Mouse (Mus musculus) urinary bladder, adult 2 months (tissue): ENCODE data around the gene Nanos3. TPM values are rescaled to one million over a fixed set of nuclear protein-coding genes. Genes with fewer than 3 reads are reported as not detected.

ENCODE experiments used
- DNase-seq: peaks from one replicate; pipeline ENCODE4 v3.0.0; 2022; ENCODE audit warnings: low spot score
- polyA plus RNA-seq: library from polyadenylated mRNA; depleted of rRNA; stranded (reverse); fragments of >200 nt; gene quantifications from 2 replicates; pipeline ENCODE4 v1.2.3, GENCODE M21; 2012; rRNA removed

The Nanos3 gene
- 0.13 TPM in 1 of 2 replicates, not detected in the other for polyA plus RNA-seq

DNA sequence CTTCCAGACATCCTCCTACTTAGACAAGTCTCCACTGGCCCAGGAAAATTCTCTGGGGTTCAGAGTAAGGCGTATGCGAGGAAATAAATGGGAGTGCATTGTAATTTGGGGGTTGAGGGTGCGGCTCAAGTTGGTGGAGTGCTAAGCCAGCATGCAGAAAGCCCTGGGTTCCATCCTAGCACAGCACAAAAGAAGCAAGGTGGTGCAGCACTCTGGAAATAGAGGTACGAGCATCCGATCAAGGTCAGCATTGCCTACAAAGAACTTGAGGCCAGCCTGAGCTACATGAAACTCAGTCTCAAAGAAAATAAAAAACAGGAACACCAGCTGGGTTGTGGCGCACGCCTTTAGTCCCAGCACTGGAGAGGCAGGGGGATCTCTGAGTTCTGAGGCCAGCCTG, at the start of gene Nanos3:
TSS of gene Nanos3 (minus strand) at position 101 of the 400 bp plus-strand sequence.
- DNase-seq: no peak

DNA sequence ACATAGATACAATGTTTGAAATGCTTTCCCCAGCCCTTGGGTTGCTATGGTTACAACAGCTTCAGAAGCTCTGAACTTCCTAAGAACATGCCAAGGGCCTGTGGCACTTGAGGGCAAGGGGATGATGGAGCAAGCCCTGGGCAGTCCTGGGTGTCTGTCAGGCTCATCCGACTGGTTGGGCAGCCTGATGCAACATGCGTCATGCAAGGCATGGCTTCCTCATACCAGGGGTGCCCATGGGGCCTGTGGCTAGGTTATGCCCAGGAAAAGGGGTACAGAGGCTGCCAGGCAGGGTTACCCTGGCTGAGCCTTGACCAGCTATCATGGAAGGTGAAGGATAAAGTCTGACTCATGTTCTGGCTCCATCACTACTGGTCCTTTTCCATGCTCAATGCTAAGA, 48.0 kb upstream of the Nanos3 start:
- DNase-seq: no peak

DNA sequence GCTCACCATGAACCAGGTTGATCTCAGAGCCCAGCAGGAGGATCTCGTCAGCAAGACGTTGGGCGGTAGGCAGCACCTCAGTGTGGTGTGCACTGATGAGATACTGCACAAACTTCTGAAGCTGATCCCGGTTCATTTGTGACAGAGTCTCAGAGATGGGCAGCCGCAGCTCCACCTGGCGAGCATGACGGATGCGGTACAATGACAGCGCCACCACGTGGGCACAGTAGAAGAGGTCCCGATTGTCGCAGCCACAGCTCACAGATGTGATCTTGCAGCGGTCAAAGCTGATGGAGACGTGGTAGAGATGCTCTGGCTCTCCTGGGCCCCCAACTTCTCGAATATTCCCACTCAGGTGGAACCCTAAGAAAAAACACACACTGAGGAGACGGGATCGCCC, 45.7 kb upstream of the Nanos3 start:
- DNase-seq: no peak

DNA sequence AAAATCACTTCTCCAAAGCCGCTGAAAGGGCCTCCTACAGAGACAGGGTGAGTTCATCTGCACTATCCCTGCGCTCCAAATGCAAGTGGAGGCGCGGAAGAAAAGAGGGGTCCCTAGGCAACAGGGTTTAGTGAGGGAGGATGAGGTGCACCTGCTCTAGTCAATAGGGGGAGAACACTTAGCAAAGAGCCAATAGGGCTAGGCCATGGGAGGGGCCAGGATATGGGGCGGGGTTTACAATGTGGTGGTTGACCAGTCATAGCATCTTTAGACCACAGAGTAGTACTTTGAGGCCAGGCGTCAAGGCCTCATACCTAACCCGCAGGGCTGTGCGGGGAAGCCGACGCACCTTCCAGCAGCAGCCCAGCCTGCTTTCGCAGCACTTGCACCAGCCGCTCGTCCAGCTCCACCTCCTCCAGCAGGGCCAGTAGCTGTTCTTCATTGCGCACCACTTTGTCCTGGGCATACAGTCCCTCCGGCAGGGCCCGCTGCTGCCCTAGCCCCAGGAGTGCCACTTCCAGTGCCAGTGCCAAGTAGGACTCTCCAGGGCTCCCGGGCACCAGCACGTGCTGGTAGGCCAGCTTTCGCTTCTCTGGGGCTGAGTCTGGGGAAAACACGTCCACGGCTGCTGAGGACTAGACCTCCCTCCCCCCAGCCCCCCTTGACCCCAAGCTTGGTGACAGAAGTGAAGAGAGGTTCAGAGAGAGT, 38.5 kb upstream of the Nanos3 start:
- no peak for DNase-seq

DNA sequence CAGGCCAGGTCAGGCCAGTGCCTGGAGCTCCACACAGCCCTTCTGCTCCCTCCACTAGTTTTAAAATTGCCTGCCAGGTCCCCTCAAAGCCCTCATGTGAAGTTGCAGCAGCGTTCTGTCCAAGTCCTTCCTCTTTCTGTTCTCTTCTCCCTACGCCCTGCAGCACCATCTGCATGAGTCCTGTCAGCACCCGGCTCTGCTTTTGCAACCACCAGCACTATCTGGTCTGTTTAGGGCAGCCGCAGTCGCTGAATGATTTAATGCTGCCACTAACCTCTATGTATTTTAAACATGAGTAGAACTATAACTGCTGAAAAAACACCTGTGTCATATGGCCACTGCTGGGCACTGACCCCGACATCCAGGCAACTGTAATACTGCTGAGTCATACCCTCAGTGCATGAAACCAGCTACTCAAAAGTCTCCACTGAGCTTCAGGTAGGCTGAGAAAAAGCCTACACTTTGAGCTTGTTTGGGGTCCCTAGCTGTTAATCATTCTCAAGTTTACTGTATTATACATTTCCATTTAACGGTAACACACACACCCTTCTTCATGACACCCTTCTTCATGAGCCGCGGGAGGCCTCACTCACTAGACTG, 37.6 kb upstream of the Nanos3 start:
- no peak for DNase-seq

DNA sequence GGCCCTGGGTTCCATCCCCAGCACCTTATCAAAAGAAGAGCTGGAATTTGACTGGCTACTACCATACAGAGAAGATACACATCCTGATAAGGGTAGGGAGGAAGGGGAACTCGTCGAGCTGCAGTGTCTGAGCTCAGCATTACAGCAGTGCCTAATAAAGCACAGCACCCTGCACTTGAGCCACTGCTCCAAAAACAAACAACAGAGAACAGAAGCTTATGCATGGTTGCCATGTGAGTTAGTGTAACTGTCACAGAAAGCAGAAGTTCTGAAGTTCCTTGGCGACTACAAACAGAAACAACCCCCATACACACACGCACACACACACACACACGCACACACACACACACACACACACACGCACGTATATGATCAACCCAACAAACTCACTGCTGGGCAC, 35.1 kb upstream of the Nanos3 start:
- no peak for DNase-seq

DNA sequence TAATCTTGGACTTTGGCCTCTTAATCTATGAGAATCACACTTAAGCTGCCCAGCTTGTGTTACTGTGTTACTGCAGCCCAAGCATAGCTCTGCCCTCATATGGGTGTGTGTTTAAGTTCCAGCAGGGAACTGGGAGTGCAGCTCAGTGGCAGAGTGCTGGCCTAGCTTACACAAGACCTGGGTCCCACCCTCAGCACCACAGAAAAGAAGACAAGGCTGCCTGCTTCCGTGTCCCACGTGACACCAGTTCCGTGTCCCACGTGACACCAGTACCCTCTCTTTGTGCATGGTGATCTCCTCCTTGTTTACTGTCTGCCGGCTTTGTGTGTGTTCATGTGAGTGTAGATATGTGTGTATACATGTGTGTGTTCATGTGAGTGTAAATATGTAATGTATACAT, 33.1 kb upstream of the Nanos3 start:
- DNase-seq: no peak

DNA sequence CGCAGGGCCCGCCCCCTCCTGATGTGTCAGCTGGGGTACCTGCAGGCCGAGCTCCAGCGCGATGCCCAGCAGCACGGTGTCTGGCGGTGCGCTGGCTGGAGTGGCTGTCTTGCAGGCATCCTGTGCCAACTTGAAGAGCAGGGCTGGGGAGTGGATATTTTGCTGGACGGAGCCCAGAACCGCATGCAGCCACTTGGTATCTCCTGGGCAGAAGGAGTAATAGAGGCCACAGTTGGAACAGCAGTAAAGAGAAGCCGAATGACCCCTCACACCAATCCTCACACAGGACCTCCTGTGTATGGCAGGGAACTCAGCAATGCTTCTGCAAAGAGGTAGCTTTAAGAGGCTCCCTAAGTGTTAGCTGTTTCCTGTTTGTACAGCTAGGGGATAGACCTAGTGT, 32.2 kb upstream of the Nanos3 start:
- no peak for DNase-seq

DNA sequence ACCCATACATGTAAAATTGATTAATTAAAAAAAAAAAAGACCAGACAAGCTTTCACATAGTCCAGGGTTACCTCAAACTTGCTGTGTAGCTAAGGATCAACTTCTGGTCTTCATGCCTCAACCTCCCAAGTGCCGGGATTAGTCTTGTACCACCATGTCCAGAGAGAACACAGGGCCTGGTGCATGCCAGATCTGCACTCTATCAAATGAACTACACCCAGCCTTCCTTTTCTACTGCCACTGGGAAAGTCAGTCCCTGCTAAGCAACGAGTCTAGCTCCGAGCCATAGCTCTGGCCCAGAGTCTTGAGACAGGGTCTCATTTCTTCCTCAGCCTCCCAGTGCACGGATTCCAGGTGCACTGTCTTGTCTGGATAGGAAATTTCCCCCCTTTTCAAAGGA, 28.3 kb upstream of the Nanos3 start:
- no peak for DNase-seq

DNA sequence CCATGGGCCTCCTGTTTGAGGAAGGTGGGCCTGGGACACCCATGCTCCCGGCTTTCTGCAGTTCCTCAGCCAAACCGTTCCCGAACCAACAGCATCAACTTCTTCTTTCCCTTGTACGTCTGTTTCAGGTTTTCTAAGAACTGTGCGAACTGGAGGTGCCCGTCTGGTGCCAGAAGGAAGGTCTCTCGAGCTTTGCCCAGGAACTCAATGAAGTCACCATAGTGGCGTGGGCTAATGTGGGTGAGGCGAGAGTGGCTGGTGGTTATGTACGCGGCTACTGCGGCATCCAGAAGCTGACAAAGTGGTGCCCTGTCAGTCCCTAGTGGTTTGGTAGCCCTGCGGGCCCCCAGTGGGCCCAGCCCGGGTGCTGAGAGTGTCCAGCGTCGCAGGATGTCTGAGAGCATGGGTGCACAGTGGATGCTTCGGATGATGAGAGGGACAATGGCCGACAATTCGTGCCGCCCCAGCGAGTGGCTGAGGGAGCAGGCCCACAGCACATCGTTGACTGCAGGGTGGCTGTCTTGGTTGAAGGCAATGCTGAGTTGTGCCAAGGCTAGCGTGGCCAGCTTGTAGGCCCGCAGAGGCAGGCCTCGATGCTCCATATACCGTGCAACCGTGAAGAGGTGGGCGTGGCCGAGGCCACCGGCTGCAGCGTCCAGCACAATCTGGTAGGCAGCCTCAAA, 27.0 kb upstream of the Nanos3 start:
- no peak for DNase-seq

DNA sequence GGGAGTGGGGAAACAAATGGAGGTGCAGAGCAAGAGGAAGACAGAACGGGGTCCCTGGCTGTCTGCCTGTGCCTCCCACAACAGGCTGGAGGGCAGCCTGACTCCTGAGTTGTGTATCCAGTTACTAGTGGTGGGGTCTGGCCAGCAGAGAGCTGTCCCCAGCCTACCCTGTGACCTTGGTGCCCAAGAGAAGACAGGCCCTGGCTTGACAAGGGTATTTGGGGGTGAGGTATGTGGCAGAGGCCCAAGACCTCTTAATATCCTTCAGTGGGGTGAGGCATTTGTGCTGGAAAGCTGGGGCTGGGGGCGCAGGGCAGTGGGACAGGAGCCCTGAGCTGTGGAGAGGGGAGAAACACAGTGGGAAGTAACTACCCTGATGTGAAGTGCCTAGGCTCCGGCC, 26.2 kb upstream of the Nanos3 start:
- no peak for DNase-seq

DNA sequence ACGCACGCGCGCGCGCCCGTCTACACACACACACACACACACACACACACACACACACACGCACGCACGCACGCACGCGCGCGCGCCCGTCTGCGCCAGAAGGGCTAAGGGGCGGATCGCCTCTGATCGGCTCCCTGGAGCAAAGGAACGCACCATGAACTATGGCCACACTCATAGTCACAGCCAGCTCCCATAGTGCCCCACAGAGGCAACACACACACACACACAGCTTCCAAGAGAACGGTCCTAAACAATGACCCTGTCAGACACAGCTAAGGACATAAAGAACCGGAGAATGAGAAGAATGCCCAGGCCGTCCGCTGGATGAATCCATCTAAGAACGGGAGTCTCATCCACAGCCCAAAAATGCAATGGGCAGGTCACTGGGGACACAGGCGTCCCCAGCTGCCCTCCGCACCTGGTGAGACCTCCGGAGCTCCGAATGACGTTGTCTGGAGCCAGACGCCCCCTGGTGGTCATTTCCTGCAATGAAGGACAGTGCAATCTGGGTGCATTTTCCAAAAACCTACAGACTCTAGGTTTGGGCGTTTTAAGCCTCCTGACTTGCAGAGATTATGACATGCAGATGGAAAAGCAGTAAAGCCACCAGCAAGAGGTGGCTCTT, 25.3 kb upstream of the Nanos3 start:
- peak; percentile 74 for DNase-seq

DNA sequence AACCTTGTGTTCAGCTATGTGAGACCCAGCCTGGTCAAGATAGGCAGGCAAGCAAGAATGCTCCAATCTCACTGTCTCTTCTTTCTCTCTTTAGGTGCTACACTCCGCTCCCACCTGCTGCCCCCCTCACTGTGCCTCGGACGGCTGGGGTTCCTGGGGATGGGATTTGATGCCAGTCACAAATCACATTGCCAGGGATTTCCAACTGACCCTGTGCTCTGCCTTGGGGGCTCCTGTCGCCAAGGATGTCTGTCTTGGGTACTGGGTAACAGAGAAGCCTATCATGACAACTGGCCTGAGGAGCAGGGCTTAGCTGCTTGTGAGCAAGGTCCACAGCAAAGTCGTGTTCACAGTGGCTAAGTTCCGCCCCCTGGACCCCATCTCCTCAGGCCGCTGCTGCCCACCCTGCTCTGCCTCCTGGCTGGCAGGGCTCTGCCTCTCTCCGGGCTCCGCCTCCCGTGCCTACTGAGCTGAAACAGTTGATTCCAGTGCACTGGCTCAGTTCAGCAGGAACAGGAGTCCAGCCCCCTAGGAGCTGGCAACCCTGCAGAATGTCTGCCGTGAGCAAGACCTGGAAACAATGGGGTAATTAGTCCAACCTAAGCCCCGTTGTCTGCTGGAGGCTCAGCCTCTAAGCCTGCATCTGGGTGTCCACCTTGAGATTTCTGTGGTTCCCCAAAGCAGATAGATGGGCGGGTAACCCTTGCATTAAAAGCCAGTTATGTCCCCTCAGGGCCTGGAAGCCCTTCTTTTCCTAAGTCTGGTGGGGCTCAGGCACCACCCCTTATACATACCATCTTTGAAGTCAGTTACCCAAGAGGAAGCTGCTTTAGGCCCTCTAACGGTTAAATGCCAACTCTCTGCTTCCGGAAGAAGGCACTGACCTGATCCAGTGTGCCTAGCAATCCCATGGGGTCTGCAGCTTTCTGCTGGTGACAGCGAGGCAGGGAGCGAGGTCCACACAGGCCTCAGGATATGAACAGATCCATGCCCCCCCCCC, 23.7 kb upstream of the Nanos3 start:
- DNase-seq: no peak

DNA sequence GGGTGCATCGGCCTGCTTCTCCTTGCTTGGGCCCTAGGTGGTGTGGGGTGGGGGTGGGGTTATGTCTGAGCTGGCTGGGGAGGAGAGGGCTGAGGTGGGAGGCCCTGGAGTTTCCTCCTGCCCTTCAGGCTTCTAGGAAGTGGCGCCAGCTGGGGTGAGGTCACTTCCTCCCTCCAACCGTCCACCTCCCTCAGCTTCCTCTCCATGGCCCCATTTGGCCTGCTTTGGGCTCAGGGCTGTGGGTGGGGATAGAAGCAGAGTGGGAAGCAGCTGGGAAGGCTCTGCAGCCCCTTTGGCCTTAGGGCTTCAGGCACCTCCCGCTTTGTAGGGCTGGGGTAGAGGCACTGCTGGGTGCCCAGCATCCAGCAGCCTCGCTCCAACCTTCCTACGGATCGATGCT, 22.8 kb upstream of the Nanos3 start:
- no peak for DNase-seq

DNA sequence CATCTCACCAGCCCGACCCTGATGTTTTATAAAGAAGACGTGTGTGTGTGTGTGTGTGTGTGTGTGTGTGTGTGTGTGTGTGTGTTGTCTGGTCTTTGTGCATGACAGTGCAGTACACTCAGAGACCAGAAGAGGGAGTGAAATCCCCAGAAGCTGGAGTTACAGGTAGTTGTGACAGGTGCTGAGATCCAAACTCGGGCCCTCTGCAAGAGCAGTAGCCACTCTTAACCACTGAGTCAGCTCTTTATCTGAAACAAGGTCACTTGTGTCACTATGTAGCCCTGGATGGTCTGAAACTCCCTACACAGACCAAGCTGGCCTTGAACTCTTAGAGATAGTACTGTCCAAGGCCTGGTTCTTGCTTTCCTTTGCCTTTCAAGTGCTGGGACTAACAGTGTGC, 21.6 kb upstream of the Nanos3 start:
- DNase-seq: no peak

DNA sequence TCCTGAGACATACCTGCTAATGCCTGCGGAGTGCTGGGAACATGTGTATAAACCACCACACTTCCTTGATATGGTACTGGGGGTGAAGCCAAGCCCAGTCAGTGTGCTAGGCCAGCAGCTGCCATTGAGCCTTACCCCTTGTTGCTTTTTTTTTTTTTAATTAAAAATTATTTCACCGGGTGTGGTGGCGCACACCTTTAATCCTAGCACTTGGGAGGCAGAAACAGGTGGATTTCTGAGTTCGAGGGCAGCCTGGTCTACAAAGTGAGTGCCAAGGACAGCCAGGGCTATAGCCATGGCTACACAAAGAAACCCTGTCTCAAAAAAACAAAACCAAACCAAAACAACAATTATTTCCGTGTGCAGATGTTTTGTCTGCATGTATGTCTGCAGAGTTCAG, 20.1 kb upstream of the Nanos3 start:
- no peak for DNase-seq

DNA sequence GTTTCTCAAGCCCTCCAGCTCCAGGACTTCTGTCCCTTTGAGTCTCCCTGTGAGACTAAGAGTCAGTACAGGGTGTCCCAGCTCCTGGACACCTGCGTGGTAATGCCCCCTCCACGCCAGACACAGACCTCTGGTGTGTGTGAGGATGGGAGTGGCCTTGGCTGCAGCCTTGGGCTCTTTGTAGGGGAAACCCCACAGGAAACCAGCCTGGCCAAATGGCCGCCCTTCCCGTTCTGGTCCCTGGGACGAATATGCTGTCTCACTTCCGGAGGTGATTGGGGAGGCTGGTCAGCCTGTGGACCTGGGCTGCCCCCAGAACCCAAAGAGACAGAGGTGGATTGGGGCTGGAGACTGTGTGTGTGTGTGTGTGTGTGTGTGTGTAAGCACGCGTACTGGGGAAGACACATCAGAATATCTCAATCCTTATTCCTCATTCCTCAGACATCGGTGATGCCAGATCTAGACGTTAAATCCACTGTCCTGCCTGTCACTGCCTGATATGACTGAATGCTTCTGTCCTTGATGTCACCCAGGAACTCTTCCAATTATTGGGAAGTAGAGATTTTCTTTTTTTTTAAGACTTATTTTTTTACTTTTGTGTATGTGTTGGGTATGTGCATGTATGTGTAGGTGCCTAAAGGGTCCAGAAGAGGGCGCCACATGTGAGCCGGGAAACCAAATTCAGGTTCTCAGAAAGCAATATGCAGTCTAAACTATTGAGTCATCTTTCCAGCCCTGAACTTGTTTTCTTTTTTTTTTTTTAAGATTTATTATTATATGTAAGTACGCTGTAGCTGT, 19.2 kb upstream of the Nanos3 start:
- DNase-seq: peak; percentile 55

DNA sequence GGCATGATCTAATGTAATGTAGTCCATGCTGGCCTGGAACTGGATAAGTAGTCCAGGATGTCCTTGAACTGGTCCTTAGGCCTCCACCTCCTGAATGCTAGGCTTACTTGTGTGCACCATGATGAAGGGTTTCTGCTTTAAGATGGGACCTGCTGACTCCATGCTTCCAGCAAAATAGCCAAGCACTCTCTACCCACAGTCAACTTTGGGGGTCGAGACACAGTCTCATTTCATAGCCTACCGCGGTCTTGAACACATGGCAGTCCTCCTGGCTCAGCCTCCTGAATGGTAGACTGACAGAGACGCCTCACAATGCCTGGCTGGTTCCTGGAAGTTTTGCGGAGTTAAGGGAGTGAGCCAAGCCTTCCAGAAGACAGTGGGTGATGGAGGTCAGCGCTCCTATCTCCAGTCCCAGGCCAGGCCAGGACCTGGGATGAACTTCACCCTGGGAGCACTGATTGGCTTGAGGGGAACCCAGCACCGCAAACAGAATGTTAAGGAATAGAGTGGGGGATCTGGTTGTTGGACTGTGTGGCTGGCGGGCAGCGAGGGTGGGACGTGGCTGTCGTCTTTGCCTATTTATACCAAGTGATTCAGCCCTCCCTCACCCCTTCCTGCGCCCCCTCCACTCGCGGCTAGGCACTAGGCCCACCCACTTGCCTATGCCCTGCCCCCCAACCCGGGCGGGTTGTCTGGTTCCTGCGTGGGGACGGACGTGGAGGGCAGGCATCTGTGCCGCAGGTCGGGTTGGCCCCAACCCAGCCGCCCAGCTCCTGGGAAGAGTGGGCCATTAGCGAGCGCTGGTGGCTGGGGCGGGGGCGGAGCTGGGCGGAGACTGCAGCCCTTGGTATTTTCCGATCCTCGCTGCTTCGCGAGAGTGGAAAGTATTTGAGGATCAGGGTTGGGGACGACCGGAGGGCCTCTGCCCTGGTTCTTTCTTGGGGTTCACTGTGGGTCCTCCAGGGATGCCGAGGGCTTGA, 18.2 kb upstream of the Nanos3 start:
- DNase-seq: peak; percentile 73

DNA sequence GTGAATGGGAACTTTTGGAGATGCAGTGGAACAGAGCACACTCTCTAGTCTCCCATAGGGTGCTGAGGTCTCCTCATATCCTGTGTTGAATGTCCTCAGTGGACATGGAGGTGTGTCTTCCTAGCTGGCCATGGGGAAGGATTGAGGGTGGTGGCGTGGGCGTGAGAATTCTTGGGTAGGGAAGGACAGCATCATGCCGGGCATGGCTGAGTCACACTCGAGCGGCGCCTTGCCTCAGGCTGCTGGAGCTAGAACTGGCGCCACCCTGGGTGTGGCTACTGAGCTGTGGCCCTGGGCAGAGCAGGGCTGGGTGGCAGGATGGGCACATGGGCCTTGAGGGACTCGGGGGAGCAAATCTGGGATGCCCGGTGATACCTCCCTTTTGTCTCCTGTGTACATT, 17.4 kb upstream of the Nanos3 start:
- DNase-seq: peak; percentile 64
